10 mouse cellular contexts compared by ENCODE assay signal in genomic region chr7:31052251-31052635, GRCm38 (mm10). TPM values are rescaled to one million over a fixed set of nuclear protein-coding genes. Genes with fewer than 3 reads are reported as not detected.
DNase-seq lines count a peak whose midpoint lies in the region; ATAC-seq and TF ChIP-seq lines count a peak whose summit lies in the region.
"Had no signal": no experiment of that assay in that cellular context is flagged by ENCODE, and none has a peak within 500 bp of the region (broad histone marks: within the 10 kb centered on the region; RNA-seq: fewer than 3 reads in every experiment).

No protein-coding gene starts in this region.

- DNase-seq in CD4-positive, CD25-positive, alpha-beta regulatory T cell, adult 2 months (ENCODE audit: low read depth, low spot score): peak; percentile 16
- DNase-seq in lung, postnatal 25 days (ENCODE audit: low spot score): no peak
- no peak for DNase-seq in limb, embryonic 11.5 days (ENCODE audit: low spot score)
- no peak for DNase-seq in right cerebral cortex, postnatal 36 days (ENCODE audit: low spot score in 2 of 2)
- no peak for DNase-seq in gastrocnemius, adult 18-20 months (ENCODE audit: low spot score)

- H3K4me1 ChIP-seq in lung, embryonic 15.5 days: peaks cover 65% of the 10 kb centered on the region
- peaks cover 27% of the 10 kb centered on the region for H3K4me1 ChIP-seq in limb, embryonic 11.5 days (ENCODE audit: control insufficient read depth, insufficient read depth, low read length)
- H3K4me1 ChIP-seq in small intestine, adult 2 months (ENCODE audit: control insufficient read depth, insufficient read depth, insufficient read length, low read length): peaks cover 4% of the 10 kb centered on the region

- no peak overlapping the region for H3K27ac ChIP-seq in lung, embryonic 15.5 days
- H3K27ac ChIP-seq in limb, embryonic 11.5 days (replicated peaks; ENCODE audit: low read depth, low read length): no peak overlapping the region
- no peak overlapping the region for H3K27ac ChIP-seq in small intestine, adult 2 months (ENCODE audit: insufficient read depth, low read depth, low read length)

- 6% methylated on average over 22 of the region's 22 CpGs for WGBS in lung, embryonic 15.5 days
- 2% methylated on average over 22 of the region's 22 CpGs for WGBS in limb, embryonic 11.5 days
- WGBS in small intestine, adult 2 months: 24% methylated on average over 22 of the region's 22 CpGs

- no peak for ATAC-seq in CD4-positive, CD25-positive, alpha-beta regulatory T cell, adult 4 months
- ATAC-seq in lung, embryonic 15.5 days (ENCODE audit: borderline replicate concordance, extremely low read depth, low FRiP score, low TSS enrichment): no peak
- ATAC-seq in limb, embryonic 11.5 days (ENCODE audit: insufficient number of reproducible peaks, low FRiP score, low TSS enrichment, low read depth): no peak

- no peaks in the 10 kb centered on the region for H3K36me3 ChIP-seq in lung, embryonic 15.5 days
- no peaks in the 10 kb centered on the region for H3K36me3 ChIP-seq in limb, embryonic 11.5 days (ENCODE audit: control insufficient read depth, insufficient read depth, low read length)
- H3K36me3 ChIP-seq in small intestine, adult 2 months (ENCODE audit: control insufficient read depth, insufficient read depth, low read length): no peaks in the 10 kb centered on the region

- TF ChIP-seq POLR2A in small intestine, adult 2 months (IDR thresholded peaks at IDR 0.05; ENCODE audit: low read depth, low read length): no peak

- peak overlapping the region; percentile 35 for H3K4me2 ChIP-seq in lung, embryonic 15.5 days
- peak overlapping the region; percentile 31 for H3K4me2 ChIP-seq in limb, embryonic 11.5 days (ENCODE audit: low read depth, severe bottlenecking)

- TF ChIP-seq CTCF in small intestine, adult 2 months (IDR thresholded peaks at IDR 0.05; ENCODE audit: extremely low read depth, insufficient read length, insufficient replicate concordance, low read depth, low read length): no peak

- H3K4me3 ChIP-seq in lung, embryonic 15.5 days: peak overlapping the region; percentile 18; the same call in 1 of the 2 replicates
- peak overlapping the region; percentile 14; the same call in 1 of the 2 replicates for H3K4me3 ChIP-seq in limb, embryonic 11.5 days (ENCODE audit: low read depth, low read length)
- H3K4me3 ChIP-seq in small intestine, adult 2 months (ENCODE audit: low read depth, low read length): peak overlapping the region; percentile 9; the same call in 1 of the 2 replicates

- H3K27me3 ChIP-seq in lung, embryonic 15.5 days: peaks cover 51% of the 10 kb centered on the region
- peaks cover 57% of the 10 kb centered on the region for H3K27me3 ChIP-seq in limb, embryonic 11.5 days (ENCODE audit: control insufficient read depth, insufficient read depth, low read length)
- H3K27me3 ChIP-seq in small intestine, adult 2 months (ENCODE audit: control insufficient read depth, insufficient read depth, low read length): peaks cover 38% of the 10 kb centered on the region

- no peaks in the 10 kb centered on the region for H3K9me3 ChIP-seq in lung, embryonic 15.5 days
- no peaks in the 10 kb centered on the region for H3K9me3 ChIP-seq in limb, embryonic 11.5 days (ENCODE audit: control insufficient read depth, low read length)

- H3K9ac ChIP-seq in lung, embryonic 15.5 days: no peak overlapping the region
- no peak overlapping the region for H3K9ac ChIP-seq in limb, embryonic 11.5 days (ENCODE audit: low read length)

RNA-seq across cellular contexts. Expression of gene Fxyd7, which starts 1.0 kb away (rescaled TPM):
- not detected for polyA plus RNA-seq in CD4-positive, CD25-positive, alpha-beta regulatory T cell, adult 4 months (2017; shearing (Covaris generic))
- 5.2 and 5.3 TPM in 2 replicates for polyA plus RNA-seq in lung, embryonic 15.5 days (2015; fragmentation: Nextera tagmentation; extraction: Ambion mirVana)
- 2.9 and 3.1 TPM in 2 replicates for polyA plus RNA-seq in limb, embryonic 11.5 days (2014; fragmentation: Nextera tagmentation; extraction: Ambion mirVana)
- polyA plus RNA-seq in small intestine, adult 2 months (2012; rRNA removed): 2.0 and 2.6 TPM in 2 replicates
- total RNA-seq in gastrocnemius, adult 18-20 months (2021): 1 to 10 TPM in 1 of 2 experiments, under 1 TPM in 1; 0.94 to 1.2 TPM

RNA-seq across cellular contexts. Expression of gene Fxyd1, which starts 4.8 kb away (rescaled TPM):
- polyA plus RNA-seq in CD4-positive, CD25-positive, alpha-beta regulatory T cell, adult 4 months (2017; shearing (Covaris generic)): not detected
- polyA plus RNA-seq in lung, embryonic 15.5 days (2015; fragmentation: Nextera tagmentation; extraction: Ambion mirVana): 82.5 and 86.9 TPM in 2 replicates
- 12.5 and 13.7 TPM in 2 replicates for polyA plus RNA-seq in limb, embryonic 11.5 days (2014; fragmentation: Nextera tagmentation; extraction: Ambion mirVana)
- polyA plus RNA-seq in small intestine, adult 2 months (2012; rRNA removed): 35.6 and 41.4 TPM in 2 replicates
- 1,000 to 10,000 TPM in 1 of 2 experiments, 100 to 1,000 TPM in 1; 983 to 1,012 TPM for total RNA-seq in gastrocnemius, adult 18-20 months (2021)
- total RNA-seq: neutrophil, adult 5-6 weeks had no signal

RNA-seq across cellular contexts. Expression of gene Lgi4, which starts 6.9 kb away (rescaled TPM):
- not detected for polyA plus RNA-seq in CD4-positive, CD25-positive, alpha-beta regulatory T cell, adult 4 months (2017; shearing (Covaris generic))
- 0.21 and 0.35 TPM in 2 replicates for polyA plus RNA-seq in lung, embryonic 15.5 days (2015; fragmentation: Nextera tagmentation; extraction: Ambion mirVana)
- polyA plus RNA-seq in limb, embryonic 11.5 days (2014; fragmentation: Nextera tagmentation; extraction: Ambion mirVana): 0.10 and 0.23 TPM in 2 replicates
- polyA plus RNA-seq in small intestine, adult 2 months (2012; rRNA removed): 2.5 and 3.0 TPM in 2 replicates
- 1 to 10 TPM; 1.7 to 3.5 TPM for total RNA-seq in gastrocnemius, adult 18-20 months (2021)

RNA-seq across cellular contexts. Expression of gene Fxyd5, which starts 10.0 kb away (rescaled TPM):
- polyA plus RNA-seq in CD4-positive, CD25-positive, alpha-beta regulatory T cell, adult 4 months (2017; shearing (Covaris generic)): 1,000 to 10,000 TPM; 1,918 to 1,991 TPM
- polyA plus RNA-seq in lung, embryonic 15.5 days (2015; fragmentation: Nextera tagmentation; extraction: Ambion mirVana): 50.1 TPM in 2 replicates
- polyA plus RNA-seq in limb, embryonic 11.5 days (2014; fragmentation: Nextera tagmentation; extraction: Ambion mirVana): 10.8 and 11.5 TPM in 2 replicates
- 24.8 and 31.8 TPM in 2 replicates for polyA plus RNA-seq in small intestine, adult 2 months (2012; rRNA removed)
- 10 to 100 TPM in 1 of 2 experiments, 1 to 10 TPM in 1; 7.6 to 13.4 TPM for total RNA-seq in gastrocnemius, adult 18-20 months (2021)

RNA-seq across cellular contexts. Expression of gene Fxyd3, which starts 24.3 kb away (rescaled TPM):
- polyA plus RNA-seq in CD4-positive, CD25-positive, alpha-beta regulatory T cell, adult 4 months (2017; shearing (Covaris generic)): under 1 TPM in 1 of 2 experiments, not detected in 1; 0.27 TPM
- polyA plus RNA-seq in lung, embryonic 15.5 days (2015; fragmentation: Nextera tagmentation; extraction: Ambion mirVana): 50.1 and 54.3 TPM in 2 replicates
- 12.9 and 17.5 TPM in 2 replicates for polyA plus RNA-seq in limb, embryonic 11.5 days (2014; fragmentation: Nextera tagmentation; extraction: Ambion mirVana)
- 22.7 and 60.7 TPM in 2 replicates for polyA plus RNA-seq in small intestine, adult 2 months (2012; rRNA removed)
- 1 to 10 TPM in 1 of 2 experiments, under 1 TPM in 1; 1.00 to 1.6 TPM for total RNA-seq in gastrocnemius, adult 18-20 months (2021)
- total RNA-seq: layer of hippocampus, postnatal 25 days; neutrophil, adult 5-6 weeks had no signal
